Mouse (Mus musculus) myocyte (in vitro differentiated cells): ENCODE measurements around the gene Usp22. TPM values are rescaled to one million over a fixed set of nuclear protein-coding genes. Genes with fewer than 3 reads are reported as not detected.

ENCODE experiments used
- H3K27me3 ChIP-seq: one replicate; pipeline ENCODE4 v1.6.1; 2011; ENCODE audit not compliant: control insufficient read depth, insufficient read depth, insufficient read length
- H3K36me3 ChIP-seq: one replicate; pipeline ENCODE4 v1.6.1; 2011; ENCODE audit not compliant: control insufficient read depth, insufficient read depth
- H3K4me2 ChIP-seq: one replicate; pipeline ENCODE4 v1.6.1; 2011; ENCODE audit warnings: low read depth, control low read depth
- H3K4me3 ChIP-seq: one replicate; pipeline ENCODE4 v1.5.1; 2011; ENCODE audit warnings: mild to moderate bottlenecking, control low read depth, moderate library complexity
- H3K79me2 ChIP-seq: one replicate; pipeline ENCODE4 v1.6.1; 2011; ENCODE audit not compliant: control insufficient read depth, insufficient read depth
- H3ac ChIP-seq: one replicate; pipeline ENCODE4 v1.6.1; 2011; ENCODE audit not compliant: control insufficient read depth, insufficient read length
- CEBPB ChIP-seq: IDR thresholded peaks from 2 replicates; pipeline ENCODE4 v1.6.1; 2011; ENCODE audit warnings: mild to moderate bottlenecking, moderate library complexity; ENCODE audit not compliant: poor library complexity, insufficient read depth, severe bottlenecking
- E2F4 ChIP-seq: IDR thresholded peaks from one replicate; pipeline ENCODE4 v1.6.1; 2011; ENCODE audit warnings: mild to moderate bottlenecking, control low read depth, moderate library complexity; ENCODE audit not compliant: insufficient read depth
- MAX ChIP-seq: IDR thresholded peaks from one replicate; pipeline ENCODE4 v1.6.1; 2011; ENCODE audit warnings: low read depth, mild to moderate bottlenecking, control low read depth
- MYOD1 ChIP-seq, 3 experiments: IDR thresholded peaks; one replicate each; pipeline ENCODE4 v1.6.1; 2011; ENCODE audit warnings: control low read depth in 2 of 3, low read depth in 2 of 3, mild to moderate bottlenecking in 2 of 3, moderate library complexity in 1 of 3; ENCODE audit not compliant: insufficient read length in 2 of 3, control insufficient read depth in 1 of 3
- MYOG ChIP-seq, 3 experiments: IDR thresholded peaks; one replicate each; pipeline ENCODE4 v1.6.1; 2011; ENCODE audit warnings: control low read depth in 2 of 3, low read depth in 2 of 3, mild to moderate bottlenecking in 2 of 3; ENCODE audit not compliant: insufficient read length in 2 of 3, control insufficient read depth in 1 of 3, insufficient read depth in 1 of 3
- POLR2A ChIP-seq: IDR thresholded peaks from one replicate; pipeline ENCODE4 v1.6.1; 2011; ENCODE audit warnings: low read depth, mild to moderate bottlenecking, control low read depth, moderate library complexity; ENCODE audit not compliant: insufficient read length
- POLR2AphosphoS2 ChIP-seq: IDR thresholded peaks from one replicate; pipeline ENCODE4 v1.6.1; 2011; ENCODE audit warnings: low read depth, control low read depth; ENCODE audit not compliant: insufficient read length
- REST ChIP-seq: IDR thresholded peaks from one replicate; pipeline ENCODE4 v1.6.1; 2011; ENCODE audit warnings: mild to moderate bottlenecking, control low read depth, moderate library complexity; ENCODE audit not compliant: insufficient read depth, insufficient read length
- SRF ChIP-seq: IDR thresholded peaks from one replicate; pipeline ENCODE4 v1.6.1; 2011; ENCODE audit warnings: low read depth; ENCODE audit not compliant: control insufficient read depth, insufficient read length
- TCF12 ChIP-seq: IDR thresholded peaks from one replicate; pipeline ENCODE4 v1.6.1; 2011; ENCODE audit warnings: mild to moderate bottlenecking, control low read depth; ENCODE audit not compliant: poor library complexity, insufficient read depth, severe bottlenecking
- TCF3 ChIP-seq: IDR thresholded peaks from one replicate; pipeline ENCODE4 v1.6.1; 2011; ENCODE audit warnings: low read depth, control low read depth; ENCODE audit not compliant: insufficient read length
- USF1 ChIP-seq: IDR thresholded peaks from one replicate; pipeline ENCODE4 v1.6.1; 2011; ENCODE audit warnings: low read depth, mild to moderate bottlenecking, control low read depth, moderate library complexity
- polyA plus RNA-seq: library from polyadenylated mRNA; unstranded; fragments of >200 nt; fragmentation: generic; extraction: Trizol; gene quantifications from one replicate; pipeline ENCODE4 v1.2.1, GENCODE M21; 2012; ENCODE audit warnings: missing spikeins

Gene Usp22
- polyA plus RNA-seq, 1 experiment = 58.8 TPM

DNA sequence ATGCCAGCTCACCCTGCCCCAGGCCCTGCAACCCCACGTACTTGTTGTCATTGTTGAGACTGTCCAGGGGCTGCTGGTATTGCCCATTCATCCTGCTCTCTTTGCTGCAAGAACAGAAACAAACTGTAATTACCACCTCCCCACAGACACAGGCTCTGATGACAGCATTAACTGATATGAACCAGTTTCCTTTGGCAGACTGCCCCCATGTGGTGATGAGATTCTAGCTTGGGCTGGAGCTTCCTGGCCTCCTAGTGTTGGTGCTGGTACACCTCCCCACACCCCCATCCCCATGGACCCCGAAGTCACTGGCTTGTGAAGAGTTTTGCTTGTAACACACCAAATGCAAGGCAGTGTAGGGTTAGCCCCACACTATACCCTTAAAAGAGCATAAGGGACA lies 19.1 kb downstream of the Usp22 start:
- no peak for TF ChIP-seq TCF3
- no peak for TF ChIP-seq SRF
- no peak for TF ChIP-seq MYOD1 (IDR thresholded peaks at IDR 0.05; ENCODE audit: control insufficient read depth in 1 of 3, insufficient read length in 2 of 3, low read depth in 2 of 3)
- no peak for TF ChIP-seq POLR2AphosphoS2
- TF ChIP-seq USF1 = no peak
- no peak for TF ChIP-seq MAX
- TF ChIP-seq TCF12 = no peak
- no peak for TF ChIP-seq E2F4
- no peak for TF ChIP-seq CEBPB
- no peak for TF ChIP-seq REST
- no peak for TF ChIP-seq MYOG (IDR thresholded peaks at IDR 0.05; ENCODE audit: control insufficient read depth in 1 of 3, insufficient read depth in 1 of 3, insufficient read length in 2 of 3, low read depth in 2 of 3)
- no peak for TF ChIP-seq POLR2A
- Histone ChIP-seq H3K36me3 (peaks cover 68% of the 10 kb centered on the region), H3K27me3 (no peaks in the 10 kb centered on the region), H3ac (no peak overlapping the region), H3K79me2 (no peaks in the 10 kb centered on the region), H3K4me3 (no peak overlapping the region), H3K4me2 (no peak overlapping the region)

DNA sequence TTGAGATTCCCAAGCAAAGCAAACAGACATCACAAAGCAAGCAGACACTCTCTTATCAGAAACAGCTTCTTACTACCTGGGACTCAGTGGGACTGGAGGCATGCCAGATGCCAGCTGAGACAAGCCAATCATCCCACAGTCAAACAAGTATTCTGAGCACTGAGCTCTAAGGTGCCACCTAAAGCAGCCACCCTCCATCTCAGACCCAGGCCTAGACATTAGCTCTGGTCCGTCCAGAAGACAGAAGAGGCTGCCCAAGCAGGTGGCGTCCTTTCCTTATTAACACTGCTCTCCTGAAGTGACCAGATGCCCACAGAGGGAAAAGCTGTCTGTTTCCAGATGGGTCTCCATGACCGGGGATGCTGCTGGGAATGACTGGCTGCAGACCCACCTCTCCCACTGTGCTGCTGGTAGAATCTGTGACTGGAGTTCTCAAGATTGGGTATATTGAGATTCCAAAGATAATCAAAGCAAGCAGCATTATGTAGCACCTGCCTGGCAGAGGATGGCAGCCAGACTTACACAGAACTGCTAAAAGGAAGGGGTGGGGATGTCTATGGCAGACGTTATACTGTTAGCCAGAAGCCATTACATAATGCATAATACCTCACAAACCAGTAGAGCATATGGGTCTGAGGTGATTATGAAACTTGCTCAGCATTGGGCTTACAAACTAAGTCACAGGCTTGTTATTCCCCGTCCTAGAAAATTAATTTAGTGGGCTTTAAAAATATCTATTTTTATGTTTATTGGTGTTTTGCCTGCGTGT lies 24.4 kb downstream of the Usp22 start:
- no peak for TF ChIP-seq TCF12
- no peak for TF ChIP-seq USF1
- TF ChIP-seq POLR2AphosphoS2 = no peak
- TF ChIP-seq MAX = no peak
- TF ChIP-seq REST = no peak
- no peak for TF ChIP-seq MYOD1 (IDR thresholded peaks at IDR 0.05; ENCODE audit: control insufficient read depth in 1 of 3, insufficient read length in 2 of 3, low read depth in 2 of 3)
- no peak for TF ChIP-seq POLR2A
- no peak for TF ChIP-seq TCF3
- no peak for TF ChIP-seq E2F4
- no peak for TF ChIP-seq SRF
- no peak for TF ChIP-seq CEBPB
- Histone ChIP-seq H3K4me3 (no peak overlapping the region), H3ac (no peak overlapping the region), H3K27me3 (no peaks in the 10 kb centered on the region), H3K4me2 (no peak overlapping the region), H3K36me3 (peaks cover 24% of the 10 kb centered on the region), H3K79me2 (no peaks in the 10 kb centered on the region)

DNA sequence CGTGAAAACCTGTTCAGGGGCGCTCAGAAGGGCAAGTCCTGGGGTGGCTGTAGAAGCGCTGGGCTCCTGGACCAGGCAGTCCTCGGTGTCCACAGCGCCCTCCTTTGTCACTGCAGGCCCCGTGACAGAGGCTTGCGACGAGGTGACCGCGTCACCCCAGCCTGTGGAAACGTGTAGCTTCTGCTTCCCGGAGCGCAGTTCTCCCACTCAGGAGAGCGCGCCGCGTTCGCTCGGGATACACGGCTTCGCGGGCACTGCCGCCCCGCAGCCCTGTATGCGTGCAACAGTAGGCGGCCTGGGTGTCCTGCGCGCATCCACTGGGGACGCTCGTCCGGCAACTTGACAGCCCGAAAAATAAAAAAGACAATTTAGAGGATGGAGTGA lies 27.6 kb downstream of the Usp22 start:
- Histone ChIP-seq H3K4me3 (no peak overlapping the region), H3K79me2 (no peaks in the 10 kb centered on the region), H3K36me3 (peaks cover 6% of the 10 kb centered on the region), H3K27me3 (no peaks in the 10 kb centered on the region), H3K4me2 (no peak overlapping the region), H3ac (no peak overlapping the region)
- no peak for TF ChIP-seq REST
- no peak for TF ChIP-seq MYOD1 (IDR thresholded peaks at IDR 0.05; ENCODE audit: control insufficient read depth in 1 of 3, insufficient read length in 2 of 3, low read depth in 2 of 3)
- TF ChIP-seq SRF = no peak
- TF ChIP-seq TCF3 = no peak
- TF ChIP-seq MAX = no peak
- TF ChIP-seq E2F4 = no peak
- TF ChIP-seq USF1 = no peak
- TF ChIP-seq MYOG (IDR thresholded peaks at IDR 0.05; ENCODE audit: control insufficient read depth in 1 of 3, insufficient read depth in 1 of 3, insufficient read length in 2 of 3, low read depth in 2 of 3) = no peak
- TF ChIP-seq POLR2A = no peak
- TF ChIP-seq POLR2AphosphoS2 = no peak
- no peak for TF ChIP-seq TCF12
- TF ChIP-seq CEBPB = no peak

DNA sequence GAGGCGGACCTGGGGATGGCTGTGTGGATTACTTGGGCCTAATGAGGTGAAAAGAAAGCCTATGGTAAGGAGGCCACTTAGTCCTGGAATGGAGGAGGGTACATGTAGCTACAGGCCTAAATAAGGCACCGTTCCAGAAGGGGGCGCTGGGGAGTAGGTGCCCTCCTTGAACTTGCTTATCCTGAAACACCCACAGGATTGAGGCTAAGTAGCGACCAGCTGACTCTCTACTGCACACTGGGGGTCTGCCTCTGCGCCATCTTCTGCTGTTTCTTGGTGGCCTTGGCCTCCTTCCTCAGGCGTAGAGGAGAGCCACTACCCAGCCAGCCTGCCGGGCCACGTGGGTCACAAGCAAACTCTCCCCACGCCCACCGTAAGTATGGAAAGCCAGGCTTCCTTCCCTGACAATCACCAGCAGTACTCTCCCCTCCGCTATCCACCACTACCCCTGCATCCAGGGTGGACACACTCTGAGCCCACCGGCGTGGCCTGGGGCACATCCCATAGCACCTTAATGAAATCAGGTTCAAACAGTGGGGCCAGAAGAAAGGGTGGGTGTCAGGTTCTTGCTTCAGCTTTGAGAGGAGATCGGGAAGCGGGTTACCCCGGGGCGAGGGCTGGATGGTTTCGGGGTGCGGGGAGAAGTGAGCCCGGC lies 28.1 kb downstream of the Usp22 start:
- TF ChIP-seq USF1 (no peak), REST (no peak), CEBPB (no peak)
- Histone ChIP-seq H3K36me3 (peaks cover 1% of the 10 kb centered on the region), H3ac (no peak overlapping the region), H3K79me2 (no peaks in the 10 kb centered on the region), H3K4me2 (no peak overlapping the region), H3K4me3 (no peak overlapping the region), H3K27me3 (no peaks in the 10 kb centered on the region)

- no peak overlapping the region for H3K4me2 ChIP-seq
These were observed 29.3 kb downstream of the Usp22 start for GRCm38 (mm10) chr11:61145551-61145950.

More at GRCm38 (mm10) chr11:61145551-61145950, 29.3 kb downstream of the Usp22 start:
- no peak for TF ChIP-seq TCF3
- no peak for TF ChIP-seq POLR2AphosphoS2
- TF ChIP-seq MAX = no peak
- TF ChIP-seq USF1 = no peak
- no peaks in the 10 kb centered on the region for H3K36me3 ChIP-seq
- H3K4me3 ChIP-seq = no peak overlapping the region
- H3K27me3 ChIP-seq = no peaks in the 10 kb centered on the region
- H3K79me2 ChIP-seq = no peaks in the 10 kb centered on the region
- H3ac ChIP-seq = no peak overlapping the region
